Mouse (Mus musculus): ENCODE data around the gene Mup2.
"Not testable (repeated sequence)": the region's sequence is repeated elsewhere in the genome, so short reads cannot be mapped to it uniquely, and the experiment has no call there.

Mup2 gene

DNA sequence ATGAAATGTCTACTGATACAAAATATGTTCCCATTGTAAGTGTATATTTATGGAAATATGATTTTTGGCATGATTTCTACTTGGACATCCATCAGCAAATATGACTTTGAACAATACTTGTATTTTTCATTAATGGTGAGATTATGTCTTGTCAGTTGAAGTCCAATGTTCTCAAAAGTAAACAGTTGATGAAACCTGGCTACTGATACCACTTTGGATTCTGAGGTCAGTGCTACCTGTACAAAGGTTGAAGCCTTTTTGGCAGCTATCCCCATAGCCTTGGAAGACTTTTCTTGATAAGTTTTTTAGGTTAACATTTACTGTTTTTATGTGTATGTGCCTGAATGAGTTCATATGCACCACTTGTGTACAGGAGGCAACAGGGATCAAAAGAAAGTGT is at the start of gene Mup2:
TSS of gene Mup2 (minus strand) at position 101 of the 400 bp plus-strand sequence.
- not testable (repeated sequence) for DNase-seq (ENCODE audit: low read depth, low spot score)
